Mouse (Mus musculus) heart, embryonic 12.5 days (tissue): ENCODE measurements around the gene Map2k2. TPM values are rescaled to one million over a fixed set of nuclear protein-coding genes. Genes with fewer than 3 reads are reported as not detected.
A peak's percentile ranks its signal among the peaks of the same experiment; 100 is the strongest.

Experiments used
- ATAC-seq: fragments of 200-750 bp; cut with Nextera tagmentation; 2 replicates; pipeline ENCODE4 v1.8.0; 2017; ENCODE audit warnings: moderate TSS enrichment, moderate library complexity; ENCODE audit not compliant: insufficient number of reproducible peaks, low FRiP score
- H3K27ac ChIP-seq: fragments of 300-500 bp; sonication (generic); 2 replicates; pipeline ENCODE4 v1.5.1; 2016; ENCODE audit warnings: mild to moderate bottlenecking, moderate library complexity; ENCODE audit not compliant: poor library complexity, severe bottlenecking
- H3K27me3 ChIP-seq: fragments of 300-500 bp; sonication (generic); replicated peaks from 2 replicates; pipeline ENCODE4 v1.6.1; 2016; ENCODE audit warnings: mild to moderate bottlenecking, moderate library complexity
- H3K36me3 ChIP-seq: fragments of 300-500 bp; sonication (generic); 2 replicates; pipeline ENCODE4 v1.6.1; 2016; ENCODE audit warnings: mild to moderate bottlenecking, moderate library complexity
- H3K4me1 ChIP-seq: fragments of 300-500 bp; sonication (generic); replicated peaks from 2 replicates; pipeline ENCODE4 v1.6.1; 2016; ENCODE audit warnings: mild to moderate bottlenecking
- H3K4me2 ChIP-seq: fragments of 300-500 bp; sonication (generic); 2 replicates; pipeline ENCODE4 v1.6.1; 2016; ENCODE audit warnings: mild to moderate bottlenecking, moderate library complexity
- H3K4me3 ChIP-seq: fragments of 300-500 bp; sonication (generic); 2 replicates; pipeline ENCODE4 v1.5.1; 2016; ENCODE audit warnings: mild to moderate bottlenecking
- H3K9ac ChIP-seq: fragments of 300-500 bp; sonication (generic); 2 replicates; pipeline ENCODE4 v1.6.1; 2016; ENCODE audit warnings: mild to moderate bottlenecking, moderate library complexity
- H3K9me3 ChIP-seq: fragments of 300-500 bp; sonication (generic); replicated peaks from 2 replicates; pipeline ENCODE4 v1.6.1; 2016; ENCODE audit warnings: mild to moderate bottlenecking, moderate library complexity
- WGBS: fragments of 180-500 bp; shearing (Covaris S2); methylation state at CpG from one replicate; pipeline ENCODE4 v1.1.7; 2016; 5-methylcytosine and 5-hydroxymethylcytosine counted together
- polyA plus RNA-seq: library from polyadenylated mRNA; unstranded; fragments of >200 nt; fragmentation: Nextera tagmentation; extraction: Ambion mirVana; gene quantifications from 2 replicates; pipeline ENCODE4 v1.2.1, GENCODE M21; 2016

The Map2k2 gene
- polyA plus RNA-seq, 1 experiment from 2014 or later = 161 TPM

- Histone ChIP-seq H3K4me3 (no peak overlapping the region), H3K27me3 (no peaks in the 10 kb centered on the region), H3K36me3 (peaks cover 91% of the 10 kb centered on the region), H3K9ac (no peak overlapping the region), H3K4me2 (no peak overlapping the region), H3K4me1 (no peaks in the 10 kb centered on the region), H3K27ac (no peak overlapping the region), H3K9me3 (no peaks in the 10 kb centered on the region)
- 93% methylated on average over 6 of the region's 6 CpGs for WGBS
- ATAC-seq = no peak
These were observed 7.2 kb downstream of the Map2k2 start for GRCm38 (mm10) chr10:81112946-81113345.

GRCm38 (mm10) chr10:81119625-81120024 is 13.9 kb downstream of the Map2k2 start:
- WGBS = 96% methylated on average over 10 of the region's 10 CpGs
- Histone ChIP-seq H3K4me2 (no peak overlapping the region), H3K36me3 (peaks cover 96% of the 10 kb centered on the region), H3K9ac (no peak overlapping the region), H3K4me1 (no peaks in the 10 kb centered on the region), H3K27ac (no peak overlapping the region), H3K27me3 (no peaks in the 10 kb centered on the region), H3K9me3 (no peaks in the 10 kb centered on the region), H3K4me3 (no peak overlapping the region)
- no peak for ATAC-seq

GRCm38 (mm10) chr10:81120650-81121049 is 14.9 kb downstream of the Map2k2 start:
- no peaks in the 10 kb centered on the region for H3K27me3 ChIP-seq
- H3K4me3 ChIP-seq = no peak overlapping the region
- WGBS = 93% methylated on average over 7 of the region's 7 CpGs
- H3K4me2 ChIP-seq = no peak overlapping the region
- peaks cover 88% of the 10 kb centered on the region for H3K36me3 ChIP-seq
- no peak for ATAC-seq
- H3K9ac ChIP-seq = no peak overlapping the region
- H3K4me1 ChIP-seq = no peaks in the 10 kb centered on the region
- H3K9me3 ChIP-seq = no peaks in the 10 kb centered on the region
- H3K27ac ChIP-seq = no peak overlapping the region

- H3K4me3 ChIP-seq = no peak overlapping the region
- no peak overlapping the region for H3K4me2 ChIP-seq
- H3K27ac ChIP-seq = no peak overlapping the region
- no peaks in the 10 kb centered on the region for H3K9me3 ChIP-seq
- peaks cover 6% of the 10 kb centered on the region; the same call in 1 of the 2 replicates for H3K4me1 ChIP-seq
- no peak overlapping the region for H3K9ac ChIP-seq
- no peak for ATAC-seq
- peaks cover 68% of the 10 kb centered on the region for H3K36me3 ChIP-seq
- no peaks in the 10 kb centered on the region for H3K27me3 ChIP-seq
- WGBS = 75% methylated on average over 2 of the region's 2 CpGs
These were observed 17.2 kb downstream of the Map2k2 start for GRCm38 (mm10) chr10:81122889-81123288.

- H3K4me3 ChIP-seq = no peak overlapping the region
- peaks cover 64% of the 10 kb centered on the region for H3K36me3 ChIP-seq
- no peak for ATAC-seq
- no peak overlapping the region for H3K9ac ChIP-seq
- peaks cover 8% of the 10 kb centered on the region for H3K4me1 ChIP-seq
- 80% methylated on average over 11 of the region's 11 CpGs for WGBS
- H3K4me2 ChIP-seq = no peak overlapping the region
- no peak overlapping the region for H3K27ac ChIP-seq
- no peaks in the 10 kb centered on the region for H3K9me3 ChIP-seq
- H3K27me3 ChIP-seq = no peaks in the 10 kb centered on the region
These were observed 17.8 kb downstream of the Map2k2 start for GRCm38 (mm10) chr10:81123500-81123899.

- Histone ChIP-seq H3K4me3 (peak overlapping the region; percentile 74), H3K27ac (no peak overlapping the region), H3K27me3 (peaks cover 5% of the 10 kb centered on the region; the same call in 1 of the 2 replicates), H3K4me1 (peaks cover 35% of the 10 kb centered on the region), H3K4me2 (peak overlapping the region; percentile 48), H3K9me3 (no peaks in the 10 kb centered on the region), H3K9ac (0 out of 2 replicates have a peak overlapping the region, but pooled peaks have one; percentile 13), H3K36me3 (no peaks in the 10 kb centered on the region)
- 7% methylated on average over 16 of the region's 16 CpGs for WGBS
- ATAC-seq = no peak
These were observed 28.5 kb downstream of the Map2k2 start for GRCm38 (mm10) chr10:81134181-81134587.

GRCm38 (mm10) chr10:81134966-81135681 is 29.4 kb downstream of the Map2k2 start, which contains the start of gene Zbtb7a:
Gene Zbtb7a (plus strand): TSS chr10:81135220.
- H3K4me2 ChIP-seq = peak within 1 kb of the TSS; percentile 99
- no peaks in the 10 kb centered on the region for H3K9me3 ChIP-seq
- WGBS = 3% methylated on average over 41 of the region's 41 CpGs
- peak within 1 kb of the TSS; percentile 97 for H3K27ac ChIP-seq
- H3K4me1 ChIP-seq = peaks cover 38% of the 10 kb centered on the region
- peaks cover 5% of the 10 kb centered on the region; the same call in 1 of the 2 replicates for H3K27me3 ChIP-seq
- peak within 1 kb of the TSS; percentile 92 for H3K9ac ChIP-seq
- H3K4me3 ChIP-seq = peak within 1 kb of the TSS; percentile 74
- H3K36me3 ChIP-seq = no peaks in the 10 kb centered on the region
- no peak for ATAC-seq

- Histone ChIP-seq H3K27ac (peak overlapping the region; percentile 97), H3K27me3 (peaks cover 5% of the 10 kb centered on the region; the same call in 1 of the 2 replicates), H3K4me1 (peaks cover 47% of the 10 kb centered on the region), H3K36me3 (no peaks in the 10 kb centered on the region), H3K9me3 (no peaks in the 10 kb centered on the region), H3K4me3 (peak overlapping the region; percentile 74), H3K4me2 (peak overlapping the region; percentile 99), H3K9ac (peak overlapping the region; percentile 92)
- under 1% methylated on average over 81 of the region's 86 CpGs for WGBS
- peak; percentile 26 for ATAC-seq
These were observed 30.4 kb downstream of the Map2k2 start for GRCm38 (mm10) chr10:81135831-81136705.

GRCm38 (mm10) chr10:81136706-81137231 is 31.1 kb downstream of the Map2k2 start:
- ATAC-seq = peak; percentile 18
- Histone ChIP-seq H3K36me3 (no peaks in the 10 kb centered on the region; the same call in none of the 2 replicates), H3K4me2 (peak overlapping the region; percentile 99), H3K9me3 (no peaks in the 10 kb centered on the region), H3K27ac (peak overlapping the region; percentile 97), H3K4me1 (peaks cover 54% of the 10 kb centered on the region), H3K4me3 (peak overlapping the region; percentile 74), H3K27me3 (peaks cover 5% of the 10 kb centered on the region; the same call in 1 of the 2 replicates), H3K9ac (peak overlapping the region; percentile 92)
- WGBS = 0% methylated on average over 40 of the region's 50 CpGs

- Histone ChIP-seq H3K4me3 (peak overlapping the region; percentile 74), H3K9ac (peak overlapping the region; percentile 92), H3K27me3 (peaks cover 5% of the 10 kb centered on the region; the same call in 1 of the 2 replicates), H3K9me3 (no peaks in the 10 kb centered on the region), H3K4me2 (peak overlapping the region; percentile 99), H3K4me1 (peaks cover 61% of the 10 kb centered on the region), H3K27ac (peak overlapping the region; percentile 93), H3K36me3 (no peaks in the 10 kb centered on the region; the same call in none of the 2 replicates)
- peak; percentile 91 for ATAC-seq
- WGBS = under 1% methylated on average over 86 of the region's 89 CpGs
These were observed 31.8 kb downstream of the Map2k2 start for GRCm38 (mm10) chr10:81137252-81138130.
